Mouse (Mus musculus): Measurements from ENCODE around the gene Stk11. TPM values are rescaled to one million over a fixed set of nuclear protein-coding genes. Genes with fewer than 3 reads are reported as not detected.

Gene Stk11
- polyA plus RNA-seq, 1 experiment from 2014 or later = 16.3 TPM

- Histone ChIP-seq H3K4me1 (replicated peaks) (peaks cover 77% of the 10 kb centered on the region), H3K9ac (peak within 1 kb of the TSS; percentile 97), H3K27me3 (peaks cover 14% of the 10 kb centered on the region), H3K4me2 (peak within 1 kb of the TSS; percentile 93), H3K9me3 (no peaks in the 10 kb centered on the region), H3K36me3 (peaks cover 32% of the 10 kb centered on the region), H3K4me3 (peak within 1 kb of the TSS; percentile 82), H3K27ac (peak within 1 kb of the TSS; percentile 98)
- 69% methylated on average over 10 of the region's 10 CpGs for WGBS
- ATAC-seq (ENCODE audit: low FRiP score) = no peak
These were observed 25.0 kb downstream of the Stk11 start, which contains the start of gene Cbarp for GRCm38 (mm10) chr10:80140666-80141035. Gene Cbarp, minus strand, starts transcription at chr10:80140835.

GRCm38 (mm10) chr10:80141243-80141642 lies 25.6 kb downstream of the Stk11 start:
- peaks cover 32% of the 10 kb centered on the region for H3K36me3 ChIP-seq
- H3K27me3 ChIP-seq = peaks cover 8% of the 10 kb centered on the region
- ATAC-seq (ENCODE audit: low FRiP score) = peak; percentile 33
- peak overlapping the region; percentile 83 for H3K4me2 ChIP-seq
- H3K9ac ChIP-seq = peak overlapping the region; percentile 63
- H3K27ac ChIP-seq = peak overlapping the region; percentile 91
- peak overlapping the region; percentile 81 for H3K4me3 ChIP-seq
- H3K9me3 ChIP-seq = no peaks in the 10 kb centered on the region
- under 1% methylated on average over 29 of the region's 29 CpGs for WGBS
- H3K4me1 ChIP-seq (replicated peaks) = peaks cover 78% of the 10 kb centered on the region

- Histone ChIP-seq H3K4me2 (peak overlapping the region; percentile 83), H3K27ac (peak overlapping the region; percentile 91), H3K27me3 (0 out of 2 replicates have a peak, but pooled peaks cover 2% of the 10 kb centered on the region), H3K36me3 (peaks cover 33% of the 10 kb centered on the region), H3K4me3 (peak overlapping the region; percentile 81), H3K4me1 (replicated peaks) (peaks cover 78% of the 10 kb centered on the region), H3K9ac (peak overlapping the region; percentile 97), H3K9me3 (no peaks in the 10 kb centered on the region)
- ATAC-seq (ENCODE audit: low FRiP score) = peak; percentile 79
- WGBS = 1% methylated on average over 42 of the region's 43 CpGs
These were observed 26.4 kb downstream of the Stk11 start for GRCm38 (mm10) chr10:80141786-80142529.

- Histone ChIP-seq H3K4me2 (peak overlapping the region; percentile 83), H3K4me1 (replicated peaks) (peaks cover 78% of the 10 kb centered on the region), H3K4me3 (peak overlapping the region; percentile 81), H3K27me3 (no peaks in the 10 kb centered on the region), H3K36me3 (peaks cover 33% of the 10 kb centered on the region), H3K9ac (peak overlapping the region; percentile 97), H3K9me3 (no peaks in the 10 kb centered on the region), H3K27ac (peak overlapping the region; percentile 91)
- WGBS = 0% methylated on average over 15 of the region's 15 CpGs
- ATAC-seq (ENCODE audit: low FRiP score) = peak; percentile 2
These were observed 26.9 kb downstream of the Stk11 start for GRCm38 (mm10) chr10:80142530-80142925.

- 94% methylated on average over 7 of the region's 7 CpGs for WGBS
- Histone ChIP-seq H3K4me3 (0 out of 2 replicates have a peak overlapping the region, but pooled peaks have one; percentile 81), H3K27ac (no peak overlapping the region), H3K9ac (no peak overlapping the region), H3K4me1 (replicated peaks) (peaks cover 75% of the 10 kb centered on the region), H3K4me2 (0 out of 2 replicates have a peak overlapping the region, but pooled peaks have one; percentile 83), H3K27me3 (no peaks in the 10 kb centered on the region), H3K9me3 (no peaks in the 10 kb centered on the region), H3K36me3 (peaks cover 33% of the 10 kb centered on the region)
- no peak for ATAC-seq (ENCODE audit: low FRiP score)
These were observed 28.1 kb downstream of the Stk11 start for GRCm38 (mm10) chr10:80143664-80144063.

GRCm38 (mm10) chr10:80144159-80144558 lies 28.6 kb downstream of the Stk11 start:
- Histone ChIP-seq H3K4me1 (replicated peaks) (peaks cover 75% of the 10 kb centered on the region), H3K4me2 (no peak overlapping the region), H3K9ac (no peak overlapping the region), H3K27ac (no peak overlapping the region), H3K36me3 (peaks cover 33% of the 10 kb centered on the region), H3K27me3 (no peaks in the 10 kb centered on the region), H3K4me3 (no peak overlapping the region), H3K9me3 (no peaks in the 10 kb centered on the region)
- ATAC-seq (ENCODE audit: low FRiP score) = no peak
- WGBS = 97% methylated on average over 12 of the region's 12 CpGs

GRCm38 (mm10) chr10:80144864-80145838 lies 29.5 kb downstream of the Stk11 start:
- WGBS = 74% methylated on average over 20 of the region's 20 CpGs
- 0 out of 2 replicates have a peak overlapping the region, but pooled peaks have one; percentile 4 for H3K4me2 ChIP-seq

GRCm38 (mm10) chr10:80145896-80146295 lies 30.3 kb downstream of the Stk11 start:
- WGBS = 84% methylated on average over 6 of the region's 6 CpGs
- Histone ChIP-seq H3K27ac (peak overlapping the region; percentile 100), H3K4me3 (peak overlapping the region; percentile 7; the same call in 1 of the 2 replicates), H3K9me3 (no peaks in the 10 kb centered on the region), H3K27me3 (no peaks in the 10 kb centered on the region), H3K4me2 (no peak overlapping the region), H3K9ac (peak overlapping the region; percentile 99; the same call in 1 of the 2 replicates), H3K4me1 (replicated peaks) (peaks cover 63% of the 10 kb centered on the region), H3K36me3 (peaks cover 33% of the 10 kb centered on the region)
- no peak for ATAC-seq (ENCODE audit: low FRiP score)

More at GRCm38 (mm10) chr10:80144864-80145838, 29.5 kb downstream of the Stk11 start:
- H3K27ac ChIP-seq = peak overlapping the region; percentile 100
- no peak for ATAC-seq (ENCODE audit: low FRiP score)
- H3K9ac ChIP-seq = peak overlapping the region; percentile 99
- H3K4me1 ChIP-seq (replicated peaks) = peaks cover 68% of the 10 kb centered on the region
- H3K9me3 ChIP-seq = no peaks in the 10 kb centered on the region
- no peaks in the 10 kb centered on the region for H3K27me3 ChIP-seq
- H3K4me3 ChIP-seq = peak overlapping the region; percentile 7; the same call in 1 of the 2 replicates
- peaks cover 33% of the 10 kb centered on the region for H3K36me3 ChIP-seq

- no peaks in the 10 kb centered on the region for H3K27me3 ChIP-seq
- H3K4me1 ChIP-seq (replicated peaks) = peaks cover 58% of the 10 kb centered on the region
- no peak for ATAC-seq (ENCODE audit: low FRiP score)
- H3K9me3 ChIP-seq = no peaks in the 10 kb centered on the region
- H3K9ac ChIP-seq = peak overlapping the region; percentile 99
- peaks cover 38% of the 10 kb centered on the region for H3K36me3 ChIP-seq
- H3K27ac ChIP-seq = peak overlapping the region; percentile 100
- 73% methylated on average over 4 of the region's 4 CpGs for WGBS
- no peak overlapping the region for H3K4me2 ChIP-seq
- H3K4me3 ChIP-seq = peak overlapping the region; percentile 97; the same call in 1 of the 2 replicates
These were observed 31.0 kb downstream of the Stk11 start for GRCm38 (mm10) chr10:80146568-80147011.

GRCm38 (mm10) chr10:80147146-80147718 lies 31.6 kb downstream of the Stk11 start:
- H3K27ac ChIP-seq = peak overlapping the region; percentile 100
- no peaks in the 10 kb centered on the region for H3K27me3 ChIP-seq
- H3K9me3 ChIP-seq = no peaks in the 10 kb centered on the region
- H3K9ac ChIP-seq = peak overlapping the region; percentile 99
- peaks cover 44% of the 10 kb centered on the region for H3K36me3 ChIP-seq
- H3K4me3 ChIP-seq = peak overlapping the region; percentile 97
- peaks cover 61% of the 10 kb centered on the region for H3K4me1 ChIP-seq (replicated peaks)
- H3K4me2 ChIP-seq = peak overlapping the region; percentile 68
- 74% methylated on average over 5 of the region's 5 CpGs for WGBS
- no peak for ATAC-seq (ENCODE audit: low FRiP score)

GRCm38 (mm10) chr10:80147719-80148601 lies 32.4 kb downstream of the Stk11 start, which contains the start of gene Midn:
Gene Midn, plus strand, starts transcription at chr10:80148272.
- peaks cover 51% of the 10 kb centered on the region for H3K36me3 ChIP-seq
- no peaks in the 10 kb centered on the region for H3K9me3 ChIP-seq
- peak within 1 kb of the TSS; percentile 100 for H3K27ac ChIP-seq
- peak within 1 kb of the TSS; percentile 97 for H3K4me3 ChIP-seq
- peaks cover 63% of the 10 kb centered on the region for H3K4me1 ChIP-seq (replicated peaks)
- H3K9ac ChIP-seq = peak within 1 kb of the TSS; percentile 99
- H3K27me3 ChIP-seq = no peaks in the 10 kb centered on the region
- WGBS = 1% methylated on average over 37 of the region's 42 CpGs
- peak; percentile 29 for ATAC-seq (ENCODE audit: low FRiP score)
- peak within 1 kb of the TSS; percentile 68 for H3K4me2 ChIP-seq

Data from hindbrain, embryonic 13.5 days (tissue).